8 mouse cellular contexts compared by ENCODE assay signal in genomic region chr3:20985682-20986376, GRCm38 (mm10).
DNase-seq lines count a peak whose midpoint lies in the region; ATAC-seq lines count a peak whose summit lies in the region.

No protein-coding gene starts in this region.

- WGBS in forebrain, embryonic 14.5 days: 13% methylated on average over 4 of the region's 4 CpGs
- 60% methylated on average over 4 of the region's 4 CpGs for WGBS in intestine, embryonic 16.5 days
- 41% methylated on average over 4 of the region's 4 CpGs for whole genome bisulfite sequencing in heart, embryonic 11.5 days (ENCODE audit: insufficient replicate concordance)

- no peak overlapping the region for H3K9ac ChIP-seq in forebrain, embryonic 14.5 days (ENCODE audit: low read length)
- no peak overlapping the region for H3K9ac ChIP-seq in intestine, embryonic 16.5 days (ENCODE audit: low read depth, low read length)
- no peak overlapping the region for H3K9ac ChIP-seq in heart, embryonic 11.5 days (ENCODE audit: low read depth, low read length)

- H3K4me3 ChIP-seq in forebrain, embryonic 14.5 days (ENCODE audit: low read depth, low read length): no peak overlapping the region
- H3K4me3 ChIP-seq in intestine, embryonic 16.5 days (ENCODE audit: low read length): no peak overlapping the region
- H3K4me3 ChIP-seq in heart, embryonic 11.5 days (ENCODE audit: low read depth, low read length): no peak overlapping the region

- H3K27me3 ChIP-seq in forebrain, embryonic 14.5 days (replicated peaks; ENCODE audit: control insufficient read depth, insufficient read depth, low read length): no peaks in the 10 kb centered on the region
- no peaks in the 10 kb centered on the region for H3K27me3 ChIP-seq in intestine, embryonic 16.5 days (replicated peaks; ENCODE audit: control insufficient read depth, insufficient read depth, low read length)
- no peaks in the 10 kb centered on the region for H3K27me3 ChIP-seq in heart, embryonic 11.5 days (ENCODE audit: control insufficient read depth, insufficient read depth, low read length)

- H3K36me3 ChIP-seq in forebrain, embryonic 14.5 days (ENCODE audit: control insufficient read depth, insufficient read depth, low read length): no peaks in the 10 kb centered on the region
- no peaks in the 10 kb centered on the region for H3K36me3 ChIP-seq in intestine, embryonic 16.5 days (ENCODE audit: control insufficient read depth, insufficient read depth, low read length)
- no peaks in the 10 kb centered on the region for H3K36me3 ChIP-seq in heart, embryonic 11.5 days (ENCODE audit: control insufficient read depth, insufficient read depth, low read length)

- no peaks in the 10 kb centered on the region for H3K9me3 ChIP-seq in forebrain, embryonic 14.5 days (replicated peaks; ENCODE audit: control insufficient read depth, low read length)
- H3K9me3 ChIP-seq in intestine, embryonic 16.5 days (ENCODE audit: control insufficient read depth, low read length): no peaks in the 10 kb centered on the region
- H3K9me3 ChIP-seq in heart, embryonic 11.5 days (replicated peaks; ENCODE audit: control insufficient read depth, low read length): no peaks in the 10 kb centered on the region

- H3K27ac ChIP-seq in forebrain, embryonic 14.5 days (ENCODE audit: low read depth, low read length): peak overlapping the region; percentile 76; the same call in 1 of the 2 replicates
- no peak overlapping the region for H3K27ac ChIP-seq in intestine, embryonic 16.5 days (ENCODE audit: low read length)
- H3K27ac ChIP-seq in heart, embryonic 11.5 days (ENCODE audit: low read depth, low read length): no peak overlapping the region

- peak overlapping the region; percentile 20; the same call in 1 of the 2 replicates for H3K4me2 ChIP-seq in forebrain, embryonic 14.5 days (ENCODE audit: low read length)
- H3K4me2 ChIP-seq in intestine, embryonic 16.5 days (ENCODE audit: low read depth, low read length): no peak overlapping the region
- H3K4me2 ChIP-seq in heart, embryonic 11.5 days: no peak overlapping the region

- DNase-seq in adrenal gland, postnatal 10 days: peak; percentile 41
- DNase-seq in adrenal gland, adult 8-10 months: no peak
- DNase-seq in adrenal gland, postnatal 14 days: peak; percentile 17
- DNase-seq in forebrain, embryonic 14.5 days (ENCODE audit: low spot score): peak; percentile 95
- DNase-seq in layer of hippocampus, postnatal 25 days (ENCODE audit: extremely low spot score in 1 of 2, low spot score in 1 of 2): peak; percentile 14 to 20
- DNase-seq in right cerebral cortex, postnatal 14 days: peak; percentile 24

- peak; percentile 88 for ATAC-seq in forebrain, embryonic 14.5 days
- no peak for ATAC-seq in intestine, embryonic 16.5 days
- no peak for ATAC-seq in heart, embryonic 11.5 days (replicated peaks; ENCODE audit: insufficient number of reproducible peaks, low FRiP score, low TSS enrichment)

- H3K4me1 ChIP-seq in forebrain, embryonic 14.5 days (ENCODE audit: control insufficient read depth, insufficient read depth, low read length): peaks cover 19% of the 10 kb centered on the region
- no peaks in the 10 kb centered on the region for H3K4me1 ChIP-seq in intestine, embryonic 16.5 days (ENCODE audit: control insufficient read depth, insufficient read depth, low read length)
- 0 out of 2 replicates have a peak, but pooled peaks cover 5% of the 10 kb centered on the region for H3K4me1 ChIP-seq in heart, embryonic 11.5 days (ENCODE audit: control insufficient read depth, insufficient read depth, low read length)
